Mouse (Mus musculus) 416B (cell line): ENCODE results near the gene Tmem107.
A peak's percentile ranks its signal among the peaks of the same experiment; 100 is the strongest.

Experiments
- DNase-seq: peaks from one replicate; pipeline ENCODE4 v3.0.0; 2011; ENCODE audit warnings: low read depth

Tmem107 gene

GRCm38 (mm10) chr11:69074776-69075069 lies 4.1 kb downstream of the Tmem107 start:
- peak; percentile 17 for DNase-seq

- peak; percentile 54 for DNase-seq
These were observed 5.3 kb downstream of the Tmem107 start for GRCm38 (mm10) chr11:69075764-69076479.

DNA sequence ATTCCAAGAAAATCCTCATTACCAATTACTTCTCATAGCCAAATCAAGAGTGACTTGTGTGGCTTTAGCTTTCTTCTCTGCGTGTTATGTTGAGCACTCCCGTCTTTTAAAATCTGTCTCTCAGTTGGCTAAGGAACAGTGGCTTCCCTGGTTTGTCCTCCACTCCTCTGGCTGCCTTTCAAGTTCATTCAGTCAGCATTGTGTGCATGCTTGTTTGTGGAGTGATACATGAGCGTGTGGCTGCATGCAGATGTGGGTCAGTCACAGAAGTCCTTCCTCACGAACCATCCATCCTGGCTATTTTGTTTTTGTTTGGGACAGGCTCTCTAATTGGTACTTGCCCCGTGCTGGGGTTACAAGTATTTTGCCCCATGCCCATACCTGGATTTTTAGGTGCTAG lies 6.0 kb downstream of the Tmem107 start:
- DNase-seq, result no peak

DNA sequence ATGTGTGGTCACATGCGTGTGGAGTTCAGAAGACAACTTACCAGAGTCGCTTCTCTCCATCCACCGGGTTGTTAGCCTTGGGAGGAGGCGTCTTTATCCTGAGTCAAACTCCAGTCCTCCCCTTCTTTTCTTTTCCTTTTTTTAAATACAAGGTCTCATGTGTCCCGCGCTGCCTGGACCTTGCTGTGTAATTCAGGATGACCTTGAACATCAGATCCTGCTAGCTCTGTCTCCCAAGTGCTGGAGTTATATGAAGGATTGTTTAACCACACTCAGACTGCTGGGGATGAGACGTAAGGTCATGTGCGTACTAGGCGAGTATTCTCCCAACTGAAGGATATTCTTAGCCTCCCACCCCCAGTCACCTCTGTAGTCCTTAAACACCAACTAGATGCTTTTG lies 6.7 kb downstream of the Tmem107 start:
- no peak for DNase-seq

DNA sequence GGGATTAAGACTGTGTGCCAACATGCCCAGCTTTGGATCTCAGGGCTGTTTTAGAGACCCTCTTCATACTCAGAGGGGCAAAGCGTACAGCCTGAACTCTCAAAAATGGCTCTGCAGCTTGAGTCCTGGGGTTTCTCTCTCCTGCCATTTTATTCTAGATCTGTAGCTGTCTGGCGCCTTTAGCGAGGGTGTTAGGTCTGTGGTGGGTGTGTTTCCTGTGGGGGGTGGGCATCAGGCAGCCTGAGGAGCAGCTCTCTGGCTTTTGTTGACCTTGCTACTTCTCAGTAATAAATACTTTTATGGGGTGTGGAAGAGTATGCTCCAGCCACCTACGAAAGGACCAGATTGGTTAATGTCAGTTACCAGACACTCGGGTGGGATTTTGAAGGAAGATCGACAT lies 7.4 kb downstream of the Tmem107 start:
- peak; percentile 20 for DNase-seq

DNA sequence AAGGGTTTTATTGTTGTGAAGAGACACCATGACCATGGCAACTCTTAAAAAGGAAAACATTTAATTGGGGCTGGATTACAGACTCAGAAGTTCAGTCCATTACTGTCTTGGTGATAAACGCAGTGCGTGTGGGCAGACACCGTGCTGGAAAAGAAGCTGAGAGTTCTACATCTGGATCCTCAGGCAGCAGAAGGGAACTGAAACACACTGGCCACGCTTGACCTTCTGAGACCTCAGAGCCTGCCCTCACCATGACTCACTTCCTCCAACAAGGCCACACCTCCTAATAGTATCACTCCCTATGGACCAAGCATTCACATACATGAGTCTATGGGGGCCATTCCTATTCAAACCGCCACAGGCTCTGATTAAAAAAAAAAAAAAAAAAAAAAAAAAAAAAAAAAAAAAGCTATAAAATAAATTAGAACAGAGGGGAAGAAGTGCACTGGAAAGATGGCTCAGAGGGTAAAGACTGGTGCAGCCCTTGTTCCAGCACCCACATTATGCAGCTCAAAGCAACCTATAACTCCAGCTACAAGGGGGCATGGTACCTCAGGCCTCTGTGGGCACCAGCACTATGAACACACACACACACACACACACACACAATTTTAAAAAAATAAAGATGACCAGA lies 8.3 kb downstream of the Tmem107 start:
- peak; percentile 93 for DNase-seq

DNA sequence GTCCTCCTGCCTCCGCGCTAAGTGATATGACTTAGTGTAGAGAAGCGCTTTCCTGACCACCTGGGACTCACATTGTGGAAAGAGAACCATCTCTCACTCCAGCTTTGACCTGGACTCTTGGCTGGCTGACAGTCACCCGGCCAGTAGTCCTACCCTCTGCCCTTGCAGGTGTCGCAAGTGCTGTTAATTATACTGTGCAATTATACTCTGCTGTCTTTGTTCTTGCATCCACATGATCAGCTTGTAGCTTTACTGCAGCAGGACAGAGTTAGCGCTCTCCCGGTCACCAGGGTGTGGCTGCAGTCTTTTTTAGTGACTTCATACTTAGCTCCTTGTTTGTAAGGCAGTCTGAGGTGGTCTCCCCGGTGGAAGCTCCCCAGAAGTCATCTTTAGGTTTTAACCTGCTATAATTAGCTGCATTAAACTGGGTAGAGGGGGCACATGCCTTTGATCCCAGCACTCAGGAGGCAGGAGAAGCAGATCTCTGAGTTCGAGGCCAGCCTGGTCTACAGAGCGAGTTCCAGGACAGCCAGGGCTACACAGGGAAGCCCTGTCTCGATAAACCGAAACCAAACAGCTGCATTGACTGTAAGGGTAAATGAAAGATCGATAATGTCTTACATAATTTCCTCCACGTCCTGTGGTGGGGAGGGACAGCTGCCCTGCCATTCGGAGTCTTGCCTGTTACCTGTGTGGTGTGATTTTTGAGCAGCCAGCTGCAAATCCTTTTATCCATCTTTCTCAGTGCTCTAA lies 9.7 kb downstream of the Tmem107 start:
- DNase-seq, result no peak

- no peak for DNase-seq
These were observed 10.2 kb downstream of the Tmem107 start for GRCm38 (mm10) chr11:69080855-69081222.

DNA sequence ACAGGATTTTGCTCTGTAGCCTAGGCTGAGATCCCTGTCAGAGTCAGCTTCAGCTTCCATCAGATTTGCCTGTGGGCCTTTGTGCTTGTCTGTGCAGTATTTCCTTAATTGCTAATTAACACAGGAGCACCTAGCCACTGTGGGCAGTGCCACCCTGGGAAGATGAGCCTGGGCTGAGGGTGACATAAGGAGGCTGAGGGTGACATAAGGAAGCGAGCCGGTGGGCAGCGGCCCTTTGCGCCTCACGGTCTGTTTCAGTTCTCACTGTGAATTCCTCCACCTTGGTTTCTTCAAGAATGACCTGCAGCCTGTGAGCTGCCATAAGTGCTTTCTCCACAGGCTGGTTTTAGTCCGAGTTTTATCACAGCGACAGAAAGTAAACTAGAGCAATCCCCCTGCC lies 11.0 kb downstream of the Tmem107 start:
- no peak for DNase-seq

DNA sequence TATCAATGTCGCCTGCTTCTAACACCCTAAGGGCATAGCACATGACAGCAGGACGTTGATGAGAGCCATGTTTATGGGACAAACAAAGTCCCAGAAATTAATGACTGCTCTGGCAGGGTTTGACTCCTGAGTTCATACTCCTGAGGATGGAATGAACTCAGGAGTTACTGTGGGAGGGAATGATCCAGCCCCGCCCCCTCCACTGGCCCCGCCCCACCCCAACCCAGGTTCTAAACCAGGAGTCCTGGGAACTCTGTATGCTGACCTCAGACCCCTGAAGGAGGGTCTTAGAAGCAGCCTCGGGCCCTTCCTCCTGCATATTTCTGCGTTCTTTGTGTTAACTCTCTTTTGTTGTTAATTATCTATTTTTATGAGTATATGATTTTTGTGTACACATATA lies 15.0 kb downstream of the Tmem107 start:
- DNase-seq, result no peak

GRCm38 (mm10) chr11:69086390-69086789 lies 15.8 kb downstream of the Tmem107 start:
- DNase-seq, result no peak

GRCm38 (mm10) chr11:69087082-69087481 lies 16.5 kb downstream of the Tmem107 start:
- no peak for DNase-seq

DNA sequence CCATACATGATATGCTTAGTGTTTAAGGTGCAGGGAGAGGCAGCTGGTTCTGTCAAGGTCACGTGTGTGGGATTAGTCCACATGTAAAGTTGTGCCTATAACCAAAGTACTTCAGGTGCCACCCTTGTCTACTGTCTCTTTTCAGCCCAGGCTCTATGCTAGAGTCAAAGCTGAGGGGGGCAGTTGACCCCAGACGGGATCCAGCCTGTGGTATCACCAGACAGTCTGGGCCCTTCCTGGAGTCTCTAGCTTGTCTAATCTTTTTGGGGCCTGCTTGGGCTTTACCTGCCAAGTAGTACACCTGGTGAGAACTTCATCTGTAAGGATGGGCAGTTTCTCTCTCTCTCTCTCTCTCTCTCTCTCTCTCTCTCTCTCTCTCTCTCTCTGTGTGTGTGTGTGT lies 17.0 kb downstream of the Tmem107 start:
- no peak for DNase-seq

GRCm38 (mm10) chr11:69088103-69088855 lies 17.7 kb downstream of the Tmem107 start, which contains the start of gene Vamp2:
Gene Vamp2 (plus strand): TSS chr11:69088490.
- peak; percentile 78 for DNase-seq

DNA sequence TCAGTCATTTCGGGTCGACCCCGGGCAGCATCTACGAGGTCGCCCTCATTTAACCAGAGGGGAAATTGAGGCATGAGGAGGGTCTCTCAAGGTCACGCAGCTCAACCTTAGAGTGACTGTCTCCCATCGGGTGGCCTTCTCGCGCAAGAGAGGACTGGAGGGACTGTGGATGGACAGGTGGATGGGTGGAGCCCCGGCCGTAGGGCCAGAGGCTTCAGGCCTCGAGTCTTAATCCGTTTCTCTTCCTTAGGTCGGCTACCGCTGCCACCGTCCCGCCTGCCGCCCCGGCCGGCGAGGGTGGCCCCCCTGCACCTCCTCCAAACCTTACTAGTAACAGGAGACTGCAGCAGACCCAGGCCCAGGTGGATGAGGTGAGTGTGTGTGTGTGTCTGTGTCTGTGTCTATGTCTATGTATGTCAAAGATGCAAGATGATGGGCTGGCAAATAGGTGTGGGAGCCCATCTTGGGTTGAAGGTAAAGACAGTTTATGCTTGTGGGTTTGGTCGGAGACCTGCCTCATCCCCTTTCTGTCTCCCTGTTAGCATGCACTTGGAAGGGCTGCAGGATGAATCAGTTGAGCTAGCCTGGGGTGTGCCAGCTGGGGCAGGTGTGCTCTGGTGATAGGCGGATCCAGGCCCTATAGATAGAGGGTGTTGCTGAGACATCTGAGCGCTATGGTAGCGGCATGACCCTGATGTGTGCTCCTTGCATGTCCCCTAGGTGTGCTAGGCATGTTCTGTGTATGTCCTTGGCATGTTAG lies 18.4 kb downstream of the Tmem107 start:
- DNase-seq, result peak; percentile 31

- DNase-seq, result no peak
These were observed 19.1 kb downstream of the Tmem107 start for GRCm38 (mm10) chr11:69089616-69090290.

GRCm38 (mm10) chr11:69090367-69090766 lies 19.8 kb downstream of the Tmem107 start:
- DNase-seq, result no peak

DNA sequence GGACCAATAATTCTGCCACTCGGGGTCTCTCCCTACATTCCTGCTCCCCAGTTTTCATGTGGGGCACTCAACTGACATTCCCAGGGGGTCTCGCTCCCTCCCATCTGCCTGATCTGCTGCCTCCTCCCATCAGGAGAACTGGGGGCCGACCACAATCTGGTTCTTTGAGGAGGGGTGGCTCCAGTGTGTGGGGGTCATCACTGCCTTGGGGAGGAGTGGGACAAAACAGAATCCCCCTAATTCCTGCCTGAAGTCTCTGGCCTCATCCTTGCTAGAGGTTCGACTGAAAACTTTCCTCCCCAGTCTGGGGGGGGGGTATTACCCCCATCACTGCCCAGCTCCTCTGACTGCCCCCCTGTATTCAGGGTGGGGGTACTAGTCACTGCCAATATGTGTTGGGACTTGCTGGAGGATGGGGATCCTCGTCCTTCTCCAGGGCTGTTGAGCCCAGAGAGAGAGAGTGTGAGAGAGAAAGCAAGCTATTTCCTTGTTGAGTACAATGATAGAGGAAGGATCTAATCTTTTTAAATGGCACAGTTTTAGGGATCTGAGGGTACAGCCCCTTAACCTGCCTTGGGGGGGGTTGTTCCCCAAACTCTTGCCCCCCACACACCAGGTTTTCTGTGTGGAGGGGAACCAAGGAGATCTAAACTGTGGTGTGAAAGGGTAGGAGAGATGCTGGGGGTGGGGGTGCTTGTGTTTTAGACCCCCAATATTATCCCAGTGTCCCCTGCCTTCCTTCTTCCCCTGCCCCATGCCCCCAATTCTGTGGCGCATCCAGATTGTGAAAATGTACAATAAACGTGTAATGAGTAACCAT lies 21.2 kb downstream of the Tmem107 start:
- no peak for DNase-seq

DNA sequence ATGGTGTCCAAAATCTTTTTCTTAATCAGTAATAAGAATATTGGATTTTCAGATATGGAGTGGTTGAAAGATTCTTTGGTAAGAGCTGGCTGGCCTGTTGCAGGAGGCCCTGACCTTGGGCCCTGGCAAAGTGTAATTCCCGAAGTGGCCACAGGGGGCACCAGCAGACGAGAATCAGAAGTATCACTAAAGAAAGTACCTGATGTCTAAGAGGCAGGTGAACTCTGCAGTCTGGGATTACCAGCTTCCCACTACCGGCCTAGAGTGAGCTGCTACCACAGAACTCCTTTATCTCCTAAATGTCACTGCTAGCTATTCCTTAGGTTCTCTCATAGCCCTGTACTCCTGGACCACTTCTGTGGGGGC lies 21.8 kb downstream of the Tmem107 start:
- DNase-seq, result peak; percentile 77

DNA sequence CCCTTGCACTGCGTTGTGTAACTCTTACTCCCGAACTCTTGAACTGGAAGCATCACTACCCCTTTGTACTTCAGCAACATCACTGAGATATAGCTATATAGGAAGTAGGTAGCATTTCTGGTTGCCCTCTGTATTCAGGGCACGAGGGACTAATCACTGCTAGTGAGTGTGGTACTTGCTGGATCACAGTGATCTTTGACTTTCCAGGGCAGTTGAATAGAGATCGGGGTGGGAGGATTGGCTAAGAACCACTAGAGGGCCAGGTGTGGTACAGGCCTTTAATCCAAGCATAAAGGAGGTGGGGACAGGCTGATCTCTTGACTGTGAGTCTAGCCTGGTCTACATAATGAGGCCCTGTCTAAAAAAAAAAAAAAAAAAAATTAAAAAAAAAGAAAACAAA lies 22.3 kb downstream of the Tmem107 start:
- peak; percentile 41 for DNase-seq
